Mouse (Mus musculus) spleen, adult 2 months (tissue): ENCODE data around the gene Golga2.

Experiments used
- CTCF ChIP-seq: fragments of 200-500 bp; IDR thresholded peaks from 2 replicates; pipeline ENCODE4 v1.5.1; 2011; ENCODE audit warnings: mild to moderate bottlenecking, inconsistent platforms; ENCODE audit not compliant: insufficient read depth, insufficient read length, insufficient replicate concordance; ENCODE audit errors: extremely low read depth
- POLR2A ChIP-seq: fragments of 200-500 bp; IDR thresholded peaks from 2 replicates; pipeline ENCODE4 v1.6.1; 2011; ENCODE audit warnings: low read depth, low read length, inconsistent platforms

- TF ChIP-seq CTCF (no peak), POLR2A (no peak)
Observed at GRCm38 (mm10) chr2:32307247-32307798, 20.1 kb downstream of the Golga2 start.
